Mouse (Mus musculus): Measurements from ENCODE around the gene Rbpj. TPM values are rescaled to one million over a fixed set of nuclear protein-coding genes. Genes with fewer than 3 reads are reported as not detected.
"Not testable (repeated sequence)": the region's sequence is repeated elsewhere in the genome, so short reads cannot be mapped to it uniquely, and the experiment has no call there.

Gene Rbpj
- polyA plus RNA-seq, 1 experiment from 2014 or later, result 38.7 TPM

GRCm38 (mm10) chr5:53550329-53550728, 84.4 kb downstream of the Rbpj start:
- H3K27me3 ChIP-seq (replicated peaks; ENCODE audit: control insufficient read depth, insufficient read depth, low read length); H3K4me2 ChIP-seq (ENCODE audit: low read length); H3K27ac ChIP-seq (ENCODE audit: low read length); H3K4me3 ChIP-seq (replicated peaks; ENCODE audit: low read length); ATAC-seq; H3K36me3 ChIP-seq (ENCODE audit: control insufficient read depth, insufficient read depth); H3K9ac ChIP-seq (replicated peaks; ENCODE audit: low read depth, low read length); H3K4me1 ChIP-seq (replicated peaks; ENCODE audit: control insufficient read depth, insufficient read depth, low read length); H3K9me3 ChIP-seq (ENCODE audit: control insufficient read depth, low read length): not testable (repeated sequence)
- 100% methylated on average over 1 of the region's 1 CpGs for WGBS

GRCm38 (mm10) chr5:53551394-53551793, 85.4 kb downstream of the Rbpj start:
- Histone ChIP-seq H3K27ac (ENCODE audit: low read length) (no peak overlapping the region), H3K4me3 (replicated peaks; ENCODE audit: low read length) (no peak overlapping the region), H3K4me1 (replicated peaks; ENCODE audit: control insufficient read depth, insufficient read depth, low read length) (no peaks in the 10 kb centered on the region), H3K9me3 (ENCODE audit: control insufficient read depth, low read length) (no peaks in the 10 kb centered on the region), H3K9ac (replicated peaks; ENCODE audit: low read depth, low read length) (no peak overlapping the region), H3K4me2 (ENCODE audit: low read length) (no peak overlapping the region), H3K36me3 (ENCODE audit: control insufficient read depth, insufficient read depth) (no peaks in the 10 kb centered on the region), H3K27me3 (replicated peaks; ENCODE audit: control insufficient read depth, insufficient read depth, low read length) (no peaks in the 10 kb centered on the region)
- 83% methylated on average over 6 of the region's 6 CpGs for WGBS
- ATAC-seq, result no peak

- ATAC-seq, result no peak
- Histone ChIP-seq H3K36me3 (ENCODE audit: control insufficient read depth, insufficient read depth) (no peaks in the 10 kb centered on the region), H3K27ac (ENCODE audit: low read length) (no peak overlapping the region), H3K4me3 (replicated peaks; ENCODE audit: low read length) (no peak overlapping the region), H3K4me2 (ENCODE audit: low read length) (no peak overlapping the region), H3K27me3 (replicated peaks; ENCODE audit: control insufficient read depth, insufficient read depth, low read length) (no peaks in the 10 kb centered on the region), H3K9me3 (ENCODE audit: control insufficient read depth, low read length) (no peaks in the 10 kb centered on the region), H3K9ac (replicated peaks; ENCODE audit: low read depth, low read length) (no peak overlapping the region), H3K4me1 (replicated peaks; ENCODE audit: control insufficient read depth, insufficient read depth, low read length) (no peaks in the 10 kb centered on the region)
- WGBS, result 45% methylated on average over 4 of the region's 4 CpGs
These were observed 86.0 kb downstream of the Rbpj start for GRCm38 (mm10) chr5:53551910-53552309.

GRCm38 (mm10) chr5:53553281-53553680, 87.3 kb downstream of the Rbpj start:
- no peak for ATAC-seq
- no peak overlapping the region for H3K4me2 ChIP-seq (ENCODE audit: low read length)
- 92% methylated on average over 1 of the region's 1 CpGs for WGBS
- H3K27me3 ChIP-seq (replicated peaks; ENCODE audit: control insufficient read depth, insufficient read depth, low read length), result no peaks in the 10 kb centered on the region
- H3K36me3 ChIP-seq (ENCODE audit: control insufficient read depth, insufficient read depth), result no peaks in the 10 kb centered on the region
- H3K4me3 ChIP-seq (replicated peaks; ENCODE audit: low read length), result no peak overlapping the region
- H3K9me3 ChIP-seq (ENCODE audit: control insufficient read depth, low read length), result no peaks in the 10 kb centered on the region
- no peaks in the 10 kb centered on the region for H3K4me1 ChIP-seq (replicated peaks; ENCODE audit: control insufficient read depth, insufficient read depth, low read length)
- no peak overlapping the region for H3K27ac ChIP-seq (ENCODE audit: low read length)
- H3K9ac ChIP-seq (replicated peaks; ENCODE audit: low read depth, low read length), result no peak overlapping the region

- 95% methylated on average over 8 of the region's 8 CpGs for WGBS
- Histone ChIP-seq H3K4me1 (replicated peaks; ENCODE audit: control insufficient read depth, insufficient read depth, low read length) (no peaks in the 10 kb centered on the region), H3K9ac (replicated peaks; ENCODE audit: low read depth, low read length) (no peak overlapping the region), H3K4me3 (replicated peaks; ENCODE audit: low read length) (no peak overlapping the region), H3K9me3 (ENCODE audit: control insufficient read depth, low read length) (no peaks in the 10 kb centered on the region), H3K36me3 (ENCODE audit: control insufficient read depth, insufficient read depth) (no peaks in the 10 kb centered on the region), H3K27ac (ENCODE audit: low read length) (no peak overlapping the region), H3K27me3 (replicated peaks; ENCODE audit: control insufficient read depth, insufficient read depth, low read length) (no peaks in the 10 kb centered on the region), H3K4me2 (ENCODE audit: low read length) (no peak overlapping the region)
- ATAC-seq, result no peak
These were observed 88.2 kb downstream of the Rbpj start for GRCm38 (mm10) chr5:53554180-53554579.

- no peaks in the 10 kb centered on the region for H3K4me1 ChIP-seq (replicated peaks; ENCODE audit: control insufficient read depth, insufficient read depth, low read length)
- 93% methylated on average over 4 of the region's 4 CpGs for WGBS
- no peaks in the 10 kb centered on the region for H3K36me3 ChIP-seq (ENCODE audit: control insufficient read depth, insufficient read depth)
- no peak overlapping the region for H3K4me3 ChIP-seq (replicated peaks; ENCODE audit: low read length)
- no peak overlapping the region for H3K9ac ChIP-seq (replicated peaks; ENCODE audit: low read depth, low read length)
- no peaks in the 10 kb centered on the region for H3K9me3 ChIP-seq (ENCODE audit: control insufficient read depth, low read length)
- H3K27ac ChIP-seq (ENCODE audit: low read length), result no peak overlapping the region
- no peaks in the 10 kb centered on the region for H3K27me3 ChIP-seq (replicated peaks; ENCODE audit: control insufficient read depth, insufficient read depth, low read length)
- no peak for ATAC-seq
- no peak overlapping the region for H3K4me2 ChIP-seq (ENCODE audit: low read length)
These were observed 89.0 kb downstream of the Rbpj start for GRCm38 (mm10) chr5:53554926-53555325.

- H3K4me3 ChIP-seq (replicated peaks; ENCODE audit: low read length), result no peak overlapping the region
- H3K9ac ChIP-seq (replicated peaks; ENCODE audit: low read depth, low read length), result no peak overlapping the region
- ATAC-seq, result no peak
- no peaks in the 10 kb centered on the region for H3K9me3 ChIP-seq (ENCODE audit: control insufficient read depth, low read length)
- H3K4me2 ChIP-seq (ENCODE audit: low read length), result no peak overlapping the region
- no peaks in the 10 kb centered on the region for H3K4me1 ChIP-seq (replicated peaks; ENCODE audit: control insufficient read depth, insufficient read depth, low read length)
- H3K27ac ChIP-seq (ENCODE audit: low read length), result no peak overlapping the region
- no peaks in the 10 kb centered on the region for H3K27me3 ChIP-seq (replicated peaks; ENCODE audit: control insufficient read depth, insufficient read depth, low read length)
- WGBS, result 94% methylated on average over 8 of the region's 8 CpGs
- no peaks in the 10 kb centered on the region for H3K36me3 ChIP-seq (ENCODE audit: control insufficient read depth, insufficient read depth)
These were observed 89.5 kb downstream of the Rbpj start for GRCm38 (mm10) chr5:53555474-53555873.

- Histone ChIP-seq H3K27me3 (replicated peaks; ENCODE audit: control insufficient read depth, insufficient read depth, low read length) (no peaks in the 10 kb centered on the region), H3K9me3 (ENCODE audit: control insufficient read depth, low read length) (no peaks in the 10 kb centered on the region), H3K4me2 (ENCODE audit: low read length) (no peak overlapping the region), H3K4me3 (replicated peaks; ENCODE audit: low read length) (no peak overlapping the region), H3K36me3 (ENCODE audit: control insufficient read depth, insufficient read depth) (no peaks in the 10 kb centered on the region), H3K9ac (replicated peaks; ENCODE audit: low read depth, low read length) (no peak overlapping the region), H3K4me1 (replicated peaks; ENCODE audit: control insufficient read depth, insufficient read depth, low read length) (no peaks in the 10 kb centered on the region), H3K27ac (ENCODE audit: low read length) (no peak overlapping the region)
- no peak for ATAC-seq
- 97% methylated on average over 5 of the region's 5 CpGs for WGBS
These were observed 90.0 kb downstream of the Rbpj start for GRCm38 (mm10) chr5:53555929-53556328.

GRCm38 (mm10) chr5:53557544-53558260, 91.8 kb downstream of the Rbpj start:
- Histone ChIP-seq H3K4me3 (replicated peaks; ENCODE audit: low read length) (no peak overlapping the region), H3K4me2 (ENCODE audit: low read length) (no peak overlapping the region), H3K27me3 (replicated peaks; ENCODE audit: control insufficient read depth, insufficient read depth, low read length) (no peaks in the 10 kb centered on the region), H3K36me3 (ENCODE audit: control insufficient read depth, insufficient read depth) (no peaks in the 10 kb centered on the region), H3K9me3 (ENCODE audit: control insufficient read depth, low read length) (no peaks in the 10 kb centered on the region), H3K27ac (ENCODE audit: low read length) (no peak overlapping the region), H3K4me1 (replicated peaks; ENCODE audit: control insufficient read depth, insufficient read depth, low read length) (no peaks in the 10 kb centered on the region), H3K9ac (replicated peaks; ENCODE audit: low read depth, low read length) (no peak overlapping the region)
- 76% methylated on average over 6 of the region's 6 CpGs for WGBS
- no peak for ATAC-seq

- Histone ChIP-seq H3K4me2 (ENCODE audit: low read length) (no peak overlapping the region), H3K27me3 (replicated peaks; ENCODE audit: control insufficient read depth, insufficient read depth, low read length) (no peaks in the 10 kb centered on the region), H3K9me3 (ENCODE audit: control insufficient read depth, low read length) (no peaks in the 10 kb centered on the region), H3K4me1 (replicated peaks; ENCODE audit: control insufficient read depth, insufficient read depth, low read length) (no peaks in the 10 kb centered on the region), H3K4me3 (replicated peaks; ENCODE audit: low read length) (no peak overlapping the region), H3K27ac (ENCODE audit: low read length) (no peak overlapping the region), H3K9ac (replicated peaks; ENCODE audit: low read depth, low read length) (no peak overlapping the region), H3K36me3 (ENCODE audit: control insufficient read depth, insufficient read depth) (no peaks in the 10 kb centered on the region)
- WGBS, result 84% methylated on average over 7 of the region's 7 CpGs
- ATAC-seq, result no peak
These were observed 95.2 kb downstream of the Rbpj start for GRCm38 (mm10) chr5:53561160-53561559.
